Mouse (Mus musculus) kidney, postnatal 4 days (tissue): ENCODE measurements around the gene B3galnt2.
"Not testable (repeated sequence)": the region's sequence is repeated elsewhere in the genome, so short reads cannot be mapped to it uniquely, and the experiment has no call there.

ENCODE experiments used
- DNase-seq, 2 experiments: peaks; one replicate each; pipeline ENCODE4 v3.0.0; 2021; ENCODE audit warnings: mixed read lengths in 2 of 2

B3galnt2 gene

GRCm38 (mm10) chr13:14011454-14011995, 57.3 kb downstream of the B3galnt2 start:
- DNase-seq, result no peak

GRCm38 (mm10) chr13:14014001-14014400, 59.7 kb downstream of the B3galnt2 start:
- DNase-seq, result no peak

GRCm38 (mm10) chr13:14014540-14014939, 60.3 kb downstream of the B3galnt2 start:
- DNase-seq, result no peak

- no peak for DNase-seq
Measured at GRCm38 (mm10) chr13:14015609-14016008, 61.3 kb downstream of the B3galnt2 start.

- DNase-seq, result no peak
Measured at GRCm38 (mm10) chr13:14018283-14018682, 64.0 kb downstream of the B3galnt2 start.

- no peak for DNase-seq
Measured at GRCm38 (mm10) chr13:14018852-14019251, 64.6 kb downstream of the B3galnt2 start.

GRCm38 (mm10) chr13:14021417-14021816, 67.1 kb downstream of the B3galnt2 start:
- not testable (repeated sequence) for DNase-seq

- no peak for DNase-seq
Measured at GRCm38 (mm10) chr13:14025554-14025953, 71.3 kb downstream of the B3galnt2 start.

- DNase-seq, result no peak
Measured at GRCm38 (mm10) chr13:14026154-14026820, 72.0 kb downstream of the B3galnt2 start.

GRCm38 (mm10) chr13:14033309-14034072, 79.2 kb downstream of the B3galnt2 start:
- no peak for DNase-seq

GRCm38 (mm10) chr13:14034073-14034348, 79.7 kb downstream of the B3galnt2 start:
- no peak for DNase-seq

- not testable (repeated sequence) for DNase-seq
Measured at GRCm38 (mm10) chr13:14035352-14035751, 81.1 kb downstream of the B3galnt2 start.

GRCm38 (mm10) chr13:14035875-14036630, 81.8 kb downstream of the B3galnt2 start:
- DNase-seq, result no peak

GRCm38 (mm10) chr13:14038911-14039291, 84.6 kb downstream of the B3galnt2 start:
- DNase-seq, result no peak

- DNase-seq, result peak; percentile 90 to 94
Measured at GRCm38 (mm10) chr13:14039292-14039965, 85.2 kb downstream of the B3galnt2 start, which contains the start of gene Tbce. Gene Tbce (minus strand): TSS chr13:14039638.

GRCm38 (mm10) chr13:14040186-14040585, 85.9 kb downstream of the B3galnt2 start:
- DNase-seq, result peak in 1 of 2 experiments; percentile 7

- no peak for DNase-seq
Measured at GRCm38 (mm10) chr13:14043851-14044250, 89.6 kb downstream of the B3galnt2 start.

GRCm38 (mm10) chr13:14044521-14044920, 90.3 kb downstream of the B3galnt2 start:
- DNase-seq, result no peak
